Mouse (Mus musculus) embryonic fibroblast, embryonic 13.5 days (primary cell): ENCODE results near the gene Olfr1280.

Experiments
- CTCF ChIP-seq: IDR thresholded peaks from 2 replicates; pipeline ENCODE4 v1.5.1; 2011; ENCODE audit warnings: mild to moderate bottlenecking, control low read depth, low read length, moderate library complexity, borderline replicate concordance; ENCODE audit not compliant: insufficient read depth
- POLR2A ChIP-seq: IDR thresholded peaks from 2 replicates; pipeline ENCODE4 v1.6.1; 2011; ENCODE audit warnings: low read depth, mild to moderate bottlenecking, control low read depth, low read length, moderate library complexity

- TF ChIP-seq CTCF (no peak), POLR2A (no peak)
These were observed 61.4 kb downstream of the Olfr1280 start, which contains the start of gene Olfr1284 for GRCm38 (mm10) chr2:111375222-111375621.
